Mouse (Mus musculus) heart, adult 9 months (tissue): ENCODE results near the gene Rps19.

Experiments used
- DNase-seq, 2 experiments: peaks; one replicate each; pipeline ENCODE4 v3.0.0; 2022; ENCODE audit warnings: low spot score in 2 of 2

Rps19 gene

DNA sequence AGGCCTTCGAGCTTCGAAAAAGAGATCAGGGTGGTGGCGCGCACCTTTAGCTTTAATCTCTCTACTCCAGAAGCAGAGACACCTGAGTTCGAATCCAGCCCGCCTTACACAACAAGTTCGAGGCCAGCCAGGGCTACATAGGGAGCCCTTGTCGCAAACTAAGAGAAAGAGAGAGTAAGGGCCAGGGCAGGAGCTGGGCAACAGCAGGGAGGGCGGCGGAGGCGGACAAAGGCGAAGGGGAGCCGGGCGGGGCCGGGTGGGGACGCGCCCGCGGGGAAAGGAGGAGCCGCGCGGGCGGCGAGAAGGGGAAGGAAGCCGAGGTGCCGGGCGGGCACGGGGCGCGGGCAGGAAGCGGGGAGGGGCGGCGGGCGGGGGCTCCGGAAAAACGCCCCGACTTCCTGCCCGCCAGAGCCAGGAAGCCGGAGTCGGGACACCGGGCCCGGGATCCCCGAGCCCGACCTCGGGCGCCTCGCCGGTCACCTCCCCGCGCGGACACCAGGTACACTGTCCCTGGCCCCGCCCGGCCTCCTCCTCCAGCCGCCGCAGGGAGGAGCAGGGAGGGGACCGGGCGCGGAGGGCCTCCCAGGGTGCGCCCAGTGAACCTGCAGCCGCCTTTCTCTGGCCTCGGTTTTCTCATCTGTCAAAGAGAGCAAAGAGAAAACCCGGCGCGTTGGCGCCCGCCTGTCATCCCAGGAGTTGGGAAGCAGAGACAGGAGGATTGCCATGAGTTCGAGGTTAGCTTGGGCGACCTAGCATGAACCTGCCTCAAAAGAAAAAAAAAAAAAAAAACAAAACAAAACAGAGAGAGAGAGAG is 18.7 kb downstream of the Rps19 start, which contains the start of gene Arhgef1:
Arhgef1 (plus strand) TSS at position 283 of the 814 bp plus-strand sequence.
- DNase-seq: peak; percentile 69 to 78

- no peak for DNase-seq
Measured at GRCm38 (mm10) chr7:24903444-24903825, 19.3 kb downstream of the Rps19 start.

GRCm38 (mm10) chr7:24904070-24904483 is 19.9 kb downstream of the Rps19 start:
- peak; percentile 98 for DNase-seq

DNA sequence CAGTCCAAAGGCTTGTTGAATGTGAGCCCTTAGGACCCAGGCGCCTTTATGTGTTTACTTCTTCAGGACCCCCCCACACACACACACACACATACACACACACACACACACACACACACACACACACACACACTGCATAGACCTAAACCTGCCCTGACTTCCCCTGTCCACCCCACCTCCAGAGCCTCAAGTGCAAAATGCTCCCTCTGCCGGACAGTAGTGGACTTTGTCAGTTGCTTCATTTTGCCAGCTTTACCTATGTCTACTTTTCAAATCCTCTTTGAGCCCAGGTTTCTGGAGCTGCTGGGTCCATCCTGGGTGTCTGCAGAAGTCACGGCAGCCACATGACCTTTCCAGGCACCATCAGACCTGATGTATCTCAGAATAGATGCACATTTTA is 20.8 kb downstream of the Rps19 start:
- no peak for DNase-seq

DNA sequence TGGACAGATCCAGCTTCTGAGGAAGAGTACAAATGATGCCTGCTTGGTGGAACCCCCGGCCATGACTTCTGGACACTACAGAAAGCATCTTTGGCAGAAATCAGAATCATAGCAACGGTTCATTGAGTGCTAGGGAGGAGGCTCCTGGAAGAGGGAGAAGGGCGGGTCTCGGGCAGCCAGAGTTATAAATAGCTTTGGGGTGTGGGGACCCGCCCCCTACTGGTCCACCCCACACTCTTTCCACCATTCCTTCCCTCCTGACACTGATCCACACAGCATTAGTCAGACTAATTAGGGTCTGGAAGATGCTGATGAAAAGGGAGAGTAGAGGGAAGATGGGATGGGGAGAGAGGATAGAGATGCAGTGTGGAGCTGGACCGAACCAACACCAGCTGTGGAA is 22.4 kb downstream of the Rps19 start:
- DNase-seq: no peak

DNA sequence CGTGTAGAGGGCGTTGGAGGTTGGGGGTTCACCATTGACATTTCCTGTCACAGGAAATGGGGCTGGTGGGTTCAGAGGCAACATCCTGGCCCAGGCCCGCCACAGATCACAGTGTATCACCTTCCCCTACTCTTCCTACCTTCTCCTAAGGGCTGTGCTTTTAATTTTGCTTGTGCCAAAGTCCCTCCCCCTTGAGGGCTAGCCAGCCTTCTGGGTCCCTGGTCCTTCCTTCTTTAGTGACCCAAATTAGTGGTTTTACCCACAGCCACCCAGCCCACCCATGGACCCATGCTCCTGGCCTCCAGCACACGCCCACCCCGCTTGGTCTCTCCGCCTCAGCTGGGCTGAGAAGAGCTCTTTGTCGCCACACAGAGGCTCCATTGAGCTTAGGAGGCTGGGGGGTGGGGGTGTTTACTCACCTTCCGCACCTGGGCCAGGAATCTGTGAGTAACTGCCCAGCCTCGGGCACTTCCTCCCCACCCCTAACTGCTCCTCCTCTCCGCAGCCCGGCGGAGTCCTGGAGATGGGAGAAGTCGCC is 23.1 kb downstream of the Rps19 start:
- no peak for DNase-seq

GRCm38 (mm10) chr7:24912480-24912879 is 28.3 kb downstream of the Rps19 start:
- DNase-seq: no peak

DNA sequence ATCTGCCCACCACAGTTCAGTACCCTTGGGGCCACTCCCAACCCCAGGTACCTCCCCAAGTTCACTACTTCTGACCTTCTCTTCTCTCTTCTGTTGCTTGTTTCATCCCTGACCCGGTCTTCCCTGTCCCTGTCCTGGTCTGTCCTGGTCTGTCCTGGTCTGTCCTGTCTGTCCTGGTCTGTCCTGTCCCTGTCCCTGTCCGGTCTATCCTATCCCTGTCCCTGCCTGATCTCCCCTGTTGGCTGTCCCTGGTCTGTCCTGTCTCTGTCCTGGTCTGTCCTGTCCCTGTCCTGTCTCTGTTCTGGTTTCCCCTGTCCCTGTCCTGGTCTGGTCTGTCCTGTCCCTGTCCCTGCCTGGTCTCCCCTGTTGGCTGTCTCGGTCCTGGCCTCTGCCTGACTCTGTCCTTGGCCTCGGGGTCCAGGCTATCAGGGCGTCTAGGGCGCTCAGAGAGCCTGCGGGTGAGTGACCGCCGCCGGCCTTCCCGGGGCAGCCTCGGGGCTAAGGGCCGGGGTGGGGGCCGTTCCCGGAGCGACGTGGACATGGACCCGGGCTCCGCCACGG is 34.7 kb downstream of the Rps19 start:
- DNase-seq: no peak

DNA sequence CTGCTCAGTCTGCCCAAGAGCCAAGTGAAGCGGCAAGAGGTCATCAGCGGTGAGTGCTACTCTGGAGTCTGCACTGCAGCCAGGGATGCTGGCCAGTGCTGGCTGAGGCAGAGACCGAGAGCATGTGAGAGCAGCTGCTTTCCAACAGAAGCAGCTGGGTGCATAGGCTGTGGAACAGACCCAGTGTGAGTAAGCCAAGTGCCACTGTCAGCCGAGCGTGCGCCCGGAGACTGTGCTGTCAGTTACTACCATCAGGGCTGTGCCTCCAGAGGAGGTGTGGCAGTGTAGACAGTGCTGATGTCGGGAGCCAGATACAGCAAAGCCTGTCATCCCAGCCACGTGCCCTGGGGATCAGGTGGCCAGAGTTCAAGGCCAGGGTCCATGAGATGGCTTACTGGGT is 35.6 kb downstream of the Rps19 start:
- DNase-seq: peak; percentile 79 to 80

GRCm38 (mm10) chr7:24930475-24930874 is 46.3 kb downstream of the Rps19 start:
- DNase-seq: no peak

DNA sequence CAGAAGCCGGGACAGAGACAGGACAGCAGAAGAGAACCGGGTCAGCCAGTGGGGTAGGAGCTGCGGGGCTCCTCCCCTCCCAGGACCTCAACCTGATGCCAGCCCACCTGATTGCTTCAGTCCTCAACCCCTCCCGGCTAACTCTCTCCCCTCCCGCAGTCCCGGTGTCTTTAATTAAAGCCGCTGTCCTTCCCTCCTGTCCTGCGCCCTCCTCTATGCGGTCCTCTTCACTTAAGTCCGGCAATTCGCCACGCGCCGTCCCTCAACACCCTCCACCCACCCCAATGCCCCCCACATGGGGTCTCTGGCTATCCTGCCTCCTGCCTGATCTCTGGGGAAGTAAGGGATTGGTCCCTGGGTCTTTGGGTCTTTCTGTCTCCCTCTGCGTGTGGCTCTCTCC is 47.5 kb downstream of the Rps19 start:
- no peak for DNase-seq
